Mouse (Mus musculus) heart, adult 2 months (tissue): ENCODE data around the gene Frem1.

Source experiments
- EP300 ChIP-seq: fragments of 200-500 bp; IDR thresholded peaks from 2 replicates; pipeline ENCODE4 v1.6.1; 2011; ENCODE audit warnings: low read depth, low read length, control low read depth; ENCODE audit not compliant: insufficient read depth
- POLR2A ChIP-seq: fragments of 200-500 bp; IDR thresholded peaks from 2 replicates; pipeline ENCODE4 v1.6.1; 2011; ENCODE audit warnings: mild to moderate bottlenecking, low read depth, low read length, control low read depth; ENCODE audit not compliant: insufficient read depth

GRCm38 (mm10) chr4:82859131-82860125 lies 192.7 kb downstream of the Frem1 start, which contains the start of gene Zdhhc21:
- TF ChIP-seq POLR2A, result no peak
- TF ChIP-seq EP300, result no peak
